Mouse (Mus musculus): Measurements from ENCODE around the gene Cmip. TPM values are rescaled to one million over a fixed set of nuclear protein-coding genes. Genes with fewer than 3 reads are reported as not detected.

Cmip gene
- polyA plus RNA-seq, 1 experiment: 17.3 TPM

- TF ChIP-seq MYOG (IDR thresholded peaks at IDR 0.05; ENCODE audit: control insufficient read depth, extremely low read depth, insufficient read length): no peak
- TF ChIP-seq FOSL1 (IDR thresholded peaks at IDR 0.05; ENCODE audit: insufficient read depth, low read length, poor library complexity, severe bottlenecking): peak; percentile 19
- no peaks in the 10 kb centered on the region for H3K27me3 ChIP-seq (ENCODE audit: control insufficient read depth, insufficient read depth, insufficient read length)
- H3K79me2 ChIP-seq (ENCODE audit: control insufficient read depth, insufficient read depth): no peaks in the 10 kb centered on the region
- no peak overlapping the region for H3K4me3 ChIP-seq (ENCODE audit: insufficient read depth, poor library complexity, severe bottlenecking)
- H3K79me3 ChIP-seq (ENCODE audit: low read depth): no peaks in the 10 kb centered on the region
- H3K36me3 ChIP-seq (ENCODE audit: control insufficient read depth, insufficient read depth): no peaks in the 10 kb centered on the region
- no peak overlapping the region for H3ac ChIP-seq (ENCODE audit: control insufficient read depth, insufficient read length, low read depth)
Observed at GRCm38 (mm10) chr8:117387642-117388041, 130.8 kb downstream of the Cmip start.

- Histone ChIP-seq H3K4me3 (ENCODE audit: insufficient read depth, poor library complexity, severe bottlenecking) (no peak overlapping the region), H3K79me3 (ENCODE audit: low read depth) (no peaks in the 10 kb centered on the region), H3ac (ENCODE audit: control insufficient read depth, insufficient read length, low read depth) (no peak overlapping the region), H3K79me2 (ENCODE audit: control insufficient read depth, insufficient read depth) (no peaks in the 10 kb centered on the region), H3K36me3 (ENCODE audit: control insufficient read depth, insufficient read depth) (no peaks in the 10 kb centered on the region), H3K27me3 (ENCODE audit: control insufficient read depth, insufficient read depth, insufficient read length) (no peaks in the 10 kb centered on the region)
- TF ChIP-seq MAX (IDR thresholded peaks at IDR 0.05): peak; percentile 53
- no peak for TF ChIP-seq USF1 (IDR thresholded peaks at IDR 0.05; ENCODE audit: low read depth)
Observed at GRCm38 (mm10) chr8:117388370-117388769, 131.5 kb downstream of the Cmip start.

DNA sequence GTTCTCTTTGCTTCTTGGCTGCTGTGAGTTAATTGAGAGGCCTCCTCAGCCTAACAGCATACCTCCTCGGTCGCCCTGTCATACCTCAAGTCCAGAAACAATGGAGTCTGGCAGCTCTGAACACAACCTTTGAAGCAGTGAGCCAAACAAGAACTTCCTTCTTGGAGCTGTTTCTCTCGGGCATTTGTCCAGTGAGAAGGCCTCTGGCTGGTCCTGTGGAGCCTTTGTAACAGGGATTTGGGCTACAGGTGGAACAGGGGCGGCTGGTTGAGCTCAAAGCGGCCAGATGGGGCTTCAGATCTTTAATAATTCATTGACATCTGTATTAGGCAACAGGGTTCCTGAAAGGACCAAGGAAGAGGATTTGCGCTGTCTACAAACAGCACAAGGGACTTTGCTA lies 137.0 kb downstream of the Cmip start:
- H3K79me2 ChIP-seq (ENCODE audit: control insufficient read depth, insufficient read depth): peaks cover 21% of the 10 kb centered on the region
- TF ChIP-seq CTCF (IDR thresholded peaks at IDR 0.05; ENCODE audit: control insufficient read depth, insufficient read depth, insufficient read length) (no peak), MYOD1 (IDR thresholded peaks at IDR 0.05; ENCODE audit: control insufficient read depth, insufficient read length, low read depth) (no peak), MAX (IDR thresholded peaks at IDR 0.05) (no peak), FOSL1 (IDR thresholded peaks at IDR 0.05; ENCODE audit: insufficient read depth, low read length, poor library complexity, severe bottlenecking) (no peak), CEBPB (IDR thresholded peaks at IDR 0.05; ENCODE audit: low read depth) (no peak), MYOG (IDR thresholded peaks at IDR 0.05; ENCODE audit: control insufficient read depth, extremely low read depth, insufficient read length) (no peak)

DNA sequence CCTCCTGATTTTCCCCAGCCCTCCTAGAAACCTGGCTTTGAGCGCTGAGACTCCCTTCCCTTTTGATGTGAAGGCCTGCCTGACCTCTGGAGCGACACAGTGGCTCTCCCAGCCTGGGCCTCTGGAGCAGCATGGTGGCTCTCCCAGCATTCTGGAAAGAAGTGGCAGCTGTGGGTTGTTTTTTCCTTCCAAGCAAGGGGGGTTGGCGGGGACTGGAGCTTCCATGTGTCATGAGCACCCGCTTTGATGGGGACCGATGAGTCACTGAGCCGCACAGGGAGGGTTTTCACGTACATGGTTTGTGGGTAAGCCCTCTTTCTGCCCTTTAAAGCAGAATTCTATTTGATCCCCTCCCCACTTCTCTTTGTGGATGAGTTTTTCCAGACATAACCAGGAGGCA lies 138.2 kb downstream of the Cmip start:
- no peaks in the 10 kb centered on the region for H3K79me3 ChIP-seq (ENCODE audit: low read depth)
- TF ChIP-seq MYOD1 (IDR thresholded peaks at IDR 0.05; ENCODE audit: control insufficient read depth, insufficient read length, low read depth): peak; percentile 35
- no peak for TF ChIP-seq FOSL1 (IDR thresholded peaks at IDR 0.05; ENCODE audit: insufficient read depth, low read length, poor library complexity, severe bottlenecking)
- TF ChIP-seq USF1 (IDR thresholded peaks at IDR 0.05; ENCODE audit: low read depth): no peak
- TF ChIP-seq CTCF (IDR thresholded peaks at IDR 0.05; ENCODE audit: control insufficient read depth, insufficient read depth, insufficient read length): no peak
- peak; percentile 72 for TF ChIP-seq MAX (IDR thresholded peaks at IDR 0.05)
- TF ChIP-seq MYOG (IDR thresholded peaks at IDR 0.05; ENCODE audit: control insufficient read depth, extremely low read depth, insufficient read length): no peak

More for the DNA sequence above, 137.0 kb downstream of the Cmip start:
- no peaks in the 10 kb centered on the region for H3K27me3 ChIP-seq (ENCODE audit: control insufficient read depth, insufficient read depth, insufficient read length)
- H3K79me3 ChIP-seq (ENCODE audit: low read depth): no peaks in the 10 kb centered on the region
- H3K36me3 ChIP-seq (ENCODE audit: control insufficient read depth, insufficient read depth): no peaks in the 10 kb centered on the region
- H3K4me3 ChIP-seq (ENCODE audit: insufficient read depth, poor library complexity, severe bottlenecking): no peak overlapping the region
- H3ac ChIP-seq (ENCODE audit: control insufficient read depth, insufficient read length, low read depth): no peak overlapping the region

GRCm38 (mm10) chr8:117396884-117397283 lies 140.0 kb downstream of the Cmip start:
- TF ChIP-seq FOSL1 (IDR thresholded peaks at IDR 0.05; ENCODE audit: insufficient read depth, low read length, poor library complexity, severe bottlenecking) (no peak), MYOD1 (IDR thresholded peaks at IDR 0.05; ENCODE audit: control insufficient read depth, insufficient read length, low read depth) (no peak), CTCF (IDR thresholded peaks at IDR 0.05; ENCODE audit: control insufficient read depth, insufficient read depth, insufficient read length) (no peak), USF1 (IDR thresholded peaks at IDR 0.05; ENCODE audit: low read depth) (no peak), CEBPB (IDR thresholded peaks at IDR 0.05; ENCODE audit: low read depth) (no peak), MYOG (IDR thresholded peaks at IDR 0.05; ENCODE audit: control insufficient read depth, extremely low read depth, insufficient read length) (no peak)
- H3K4me3 ChIP-seq (ENCODE audit: insufficient read depth, poor library complexity, severe bottlenecking): no peak overlapping the region
- no peaks in the 10 kb centered on the region for H3K36me3 ChIP-seq (ENCODE audit: control insufficient read depth, insufficient read depth)
- no peaks in the 10 kb centered on the region for H3K27me3 ChIP-seq (ENCODE audit: control insufficient read depth, insufficient read depth, insufficient read length)
- peaks cover 21% of the 10 kb centered on the region for H3K79me2 ChIP-seq (ENCODE audit: control insufficient read depth, insufficient read depth)
- H3ac ChIP-seq (ENCODE audit: control insufficient read depth, insufficient read length, low read depth): no peak overlapping the region
- H3K79me3 ChIP-seq (ENCODE audit: low read depth): no peaks in the 10 kb centered on the region

More for the DNA sequence above, 138.2 kb downstream of the Cmip start:
- Histone ChIP-seq H3K36me3 (ENCODE audit: control insufficient read depth, insufficient read depth) (no peaks in the 10 kb centered on the region), H3K27me3 (ENCODE audit: control insufficient read depth, insufficient read depth, insufficient read length) (no peaks in the 10 kb centered on the region), H3ac (ENCODE audit: control insufficient read depth, insufficient read length, low read depth) (no peak overlapping the region), H3K79me2 (ENCODE audit: control insufficient read depth, insufficient read depth) (peaks cover 21% of the 10 kb centered on the region), H3K4me3 (ENCODE audit: insufficient read depth, poor library complexity, severe bottlenecking) (no peak overlapping the region)

DNA sequence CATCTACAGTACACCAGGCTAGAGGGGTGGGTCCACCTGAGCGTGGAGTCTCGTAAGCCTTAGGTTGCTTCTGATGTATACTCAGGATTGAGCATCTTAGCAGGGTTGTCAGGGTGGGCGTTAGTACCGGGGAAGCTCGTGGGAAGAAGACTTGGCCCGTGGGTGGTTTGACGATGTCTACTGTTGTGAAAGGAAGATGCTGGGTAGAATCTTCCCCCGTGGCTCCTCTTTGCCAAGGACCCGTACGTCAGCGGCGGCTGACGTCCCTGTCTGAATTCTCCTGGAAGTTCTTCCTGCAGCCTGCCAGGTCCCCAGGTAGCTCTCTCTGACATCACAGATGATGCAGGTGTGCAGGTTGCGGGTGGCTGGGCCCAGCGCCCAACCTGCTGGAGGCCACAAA lies 140.9 kb downstream of the Cmip start:
- Histone ChIP-seq H3ac (ENCODE audit: control insufficient read depth, insufficient read length, low read depth) (no peak overlapping the region), H3K79me2 (ENCODE audit: control insufficient read depth, insufficient read depth) (peaks cover 21% of the 10 kb centered on the region), H3K79me3 (ENCODE audit: low read depth) (no peaks in the 10 kb centered on the region), H3K4me3 (ENCODE audit: insufficient read depth, poor library complexity, severe bottlenecking) (no peak overlapping the region), H3K27me3 (ENCODE audit: control insufficient read depth, insufficient read depth, insufficient read length) (no peaks in the 10 kb centered on the region), H3K36me3 (ENCODE audit: control insufficient read depth, insufficient read depth) (no peaks in the 10 kb centered on the region)
- TF ChIP-seq MYOG (IDR thresholded peaks at IDR 0.05; ENCODE audit: control insufficient read depth, extremely low read depth, insufficient read length) (no peak), CEBPB (IDR thresholded peaks at IDR 0.05; ENCODE audit: low read depth) (no peak), USF1 (IDR thresholded peaks at IDR 0.05; ENCODE audit: low read depth) (no peak), FOSL1 (IDR thresholded peaks at IDR 0.05; ENCODE audit: insufficient read depth, low read length, poor library complexity, severe bottlenecking) (no peak), MAX (IDR thresholded peaks at IDR 0.05) (no peak), MYOD1 (IDR thresholded peaks at IDR 0.05; ENCODE audit: control insufficient read depth, insufficient read length, low read depth) (no peak), CTCF (IDR thresholded peaks at IDR 0.05; ENCODE audit: control insufficient read depth, insufficient read depth, insufficient read length) (no peak)

Data from C2C12 (cell line).